Mouse (Mus musculus) limb, embryonic 15.5 days (tissue): ENCODE data around the gene Aplf. TPM values are rescaled to one million over a fixed set of nuclear protein-coding genes. Genes with fewer than 3 reads are reported as not detected.

Source experiments
- ATAC-seq: fragments of 200-750 bp; cut with Nextera tagmentation; 2 replicates; pipeline ENCODE4 v1.8.0; 2017; ENCODE audit warnings: low read depth, moderate TSS enrichment; ENCODE audit not compliant: insufficient number of reproducible peaks, low FRiP score, low TSS enrichment
- H3K27ac ChIP-seq: fragments of 300-500 bp; sonication (generic); 2 replicates; pipeline ENCODE4 v1.5.1; 2015; ENCODE audit warnings: moderate library complexity, mild to moderate bottlenecking, inconsistent platforms
- H3K27me3 ChIP-seq: fragments of 300-500 bp; sonication (generic); 2 replicates; pipeline ENCODE4 v1.6.1; 2015; ENCODE audit warnings: inconsistent platforms
- H3K36me3 ChIP-seq: fragments of 300-500 bp; sonication (generic); 2 replicates; pipeline ENCODE4 v1.6.1; 2015; ENCODE audit warnings: inconsistent platforms
- H3K4me1 ChIP-seq: fragments of 300-500 bp; sonication (generic); 2 replicates; pipeline ENCODE4 v1.6.1; 2015; ENCODE audit warnings: inconsistent platforms
- H3K4me2 ChIP-seq: fragments of 300-500 bp; sonication (generic); 2 replicates; pipeline ENCODE4 v1.6.1; 2015; ENCODE audit warnings: mild to moderate bottlenecking, inconsistent platforms
- H3K4me3 ChIP-seq: fragments of 300-500 bp; sonication (generic); 2 replicates; pipeline ENCODE4 v1.5.1; 2015; ENCODE audit warnings: mild to moderate bottlenecking, inconsistent platforms
- H3K9ac ChIP-seq: fragments of 300-500 bp; sonication (generic); 2 replicates; pipeline ENCODE4 v1.6.1; 2015; ENCODE audit warnings: inconsistent platforms
- H3K9me3 ChIP-seq: fragments of 300-500 bp; sonication (generic); 2 replicates; pipeline ENCODE4 v1.6.1; 2016; ENCODE audit warnings: inconsistent platforms
- WGBS: fragments of 180-500 bp; shearing (Covaris S2); methylation state at CpG from one replicate; pipeline ENCODE4 v1.1.7; 2015; 5-methylcytosine and 5-hydroxymethylcytosine counted together
- polyA plus RNA-seq: library from polyadenylated mRNA; unstranded; fragments of >200 nt; fragmentation: Nextera tagmentation; extraction: Ambion mirVana; gene quantifications from 2 replicates; pipeline ENCODE4 v1.2.1, GENCODE M21; 2015

Aplf gene
- polyA plus RNA-seq, result 14.9 and 15.1 TPM in 2 replicates

GRCm38 (mm10) chr6:87671771-87672517, at the start of gene Aplf:
Gene Aplf, minus strand, starts transcription at chr6:87672193.
- ATAC-seq, result peak; percentile 100
- Histone ChIP-seq H3K36me3 (no peaks in the 10 kb centered on the region), H3K9me3 (no peaks in the 10 kb centered on the region), H3K9ac (peak within 1 kb of the TSS; percentile 47), H3K4me1 (peaks cover 19% of the 10 kb centered on the region), H3K27ac (peak within 1 kb of the TSS; percentile 74), H3K4me3 (peak within 1 kb of the TSS; percentile 60), H3K27me3 (no peaks in the 10 kb centered on the region), H3K4me2 (peak within 1 kb of the TSS; percentile 80)
- 1% methylated on average over 33 of the region's 33 CpGs for WGBS

GRCm38 (mm10) chr6:87714091-87714490, 42.1 kb upstream of the Aplf start:
- H3K4me2 ChIP-seq, result no peak overlapping the region
- no peaks in the 10 kb centered on the region for H3K36me3 ChIP-seq
- no peaks in the 10 kb centered on the region for H3K27me3 ChIP-seq
- H3K4me3 ChIP-seq, result no peak overlapping the region
- no peak for ATAC-seq
- no peak overlapping the region for H3K9ac ChIP-seq
- H3K4me1 ChIP-seq, result no peaks in the 10 kb centered on the region
- H3K9me3 ChIP-seq, result no peaks in the 10 kb centered on the region
- WGBS, result 78% methylated on average over 4 of the region's 4 CpGs
- H3K27ac ChIP-seq, result no peak overlapping the region

GRCm38 (mm10) chr6:87712311-87712710, 40.3 kb upstream of the Aplf start:
- WGBS, result 85% methylated on average over 4 of the region's 4 CpGs
- H3K4me1 ChIP-seq, result no peaks in the 10 kb centered on the region
- no peaks in the 10 kb centered on the region for H3K9me3 ChIP-seq
- H3K27ac ChIP-seq, result no peak overlapping the region
- no peak overlapping the region for H3K9ac ChIP-seq
- no peak overlapping the region for H3K4me3 ChIP-seq
- ATAC-seq, result no peak
- H3K27me3 ChIP-seq, result no peaks in the 10 kb centered on the region
- H3K36me3 ChIP-seq, result no peaks in the 10 kb centered on the region
- no peak overlapping the region for H3K4me2 ChIP-seq

GRCm38 (mm10) chr6:87706246-87706645, 34.3 kb upstream of the Aplf start:
- no peak overlapping the region for H3K27ac ChIP-seq
- no peak overlapping the region for H3K4me2 ChIP-seq
- H3K9me3 ChIP-seq, result no peaks in the 10 kb centered on the region
- H3K36me3 ChIP-seq, result no peaks in the 10 kb centered on the region
- no peak overlapping the region for H3K9ac ChIP-seq
- no peaks in the 10 kb centered on the region for H3K27me3 ChIP-seq
- WGBS, result 41% methylated on average over 3 of the region's 3 CpGs
- ATAC-seq, result no peak
- H3K4me1 ChIP-seq, result no peaks in the 10 kb centered on the region
- no peak overlapping the region for H3K4me3 ChIP-seq

GRCm38 (mm10) chr6:87696544-87696943, 24.6 kb upstream of the Aplf start:
- no peaks in the 10 kb centered on the region for H3K4me1 ChIP-seq
- H3K9me3 ChIP-seq, result no peaks in the 10 kb centered on the region
- WGBS, result 93% methylated on average over 4 of the region's 4 CpGs
- H3K27ac ChIP-seq, result no peak overlapping the region
- H3K27me3 ChIP-seq, result no peaks in the 10 kb centered on the region
- ATAC-seq, result no peak
- no peaks in the 10 kb centered on the region for H3K36me3 ChIP-seq
- no peak overlapping the region for H3K4me3 ChIP-seq
- no peak overlapping the region for H3K4me2 ChIP-seq
- no peak overlapping the region for H3K9ac ChIP-seq

GRCm38 (mm10) chr6:87695947-87696346, 24.0 kb upstream of the Aplf start:
- Histone ChIP-seq H3K4me3 (no peak overlapping the region), H3K27ac (no peak overlapping the region), H3K9ac (no peak overlapping the region), H3K9me3 (no peaks in the 10 kb centered on the region), H3K4me1 (no peaks in the 10 kb centered on the region), H3K4me2 (no peak overlapping the region), H3K36me3 (no peaks in the 10 kb centered on the region), H3K27me3 (no peaks in the 10 kb centered on the region)
- 77% methylated on average over 3 of the region's 3 CpGs for WGBS
- ATAC-seq, result no peak

- H3K27me3 ChIP-seq, result no peaks in the 10 kb centered on the region
- ATAC-seq, result no peak
- H3K9ac ChIP-seq, result no peak overlapping the region
- no peak overlapping the region for H3K4me2 ChIP-seq
- 59% methylated on average over 3 of the region's 3 CpGs for WGBS
- H3K4me1 ChIP-seq, result no peaks in the 10 kb centered on the region
- no peaks in the 10 kb centered on the region for H3K9me3 ChIP-seq
- no peaks in the 10 kb centered on the region for H3K36me3 ChIP-seq
- no peak overlapping the region for H3K4me3 ChIP-seq
- H3K27ac ChIP-seq, result no peak overlapping the region
These were observed 8.4 kb upstream of the Aplf start for GRCm38 (mm10) chr6:87680418-87680817.

- ATAC-seq, result no peak
- Histone ChIP-seq H3K4me2 (peak overlapping the region; percentile 80), H3K27me3 (no peaks in the 10 kb centered on the region), H3K4me3 (peak overlapping the region; percentile 60), H3K9me3 (no peaks in the 10 kb centered on the region), H3K4me1 (peaks cover 19% of the 10 kb centered on the region), H3K9ac (no peak overlapping the region; the same call in 1 of the 2 replicates), H3K27ac (peak overlapping the region; percentile 69), H3K36me3 (no peaks in the 10 kb centered on the region)
- 45% methylated on average over 4 of the region's 4 CpGs for WGBS
These were observed 668 bp upstream of the Aplf start for GRCm38 (mm10) chr6:87672661-87673060.

GRCm38 (mm10) chr6:87671353-87671752, 640 bp downstream of the Aplf start:
- Histone ChIP-seq H3K27me3 (no peaks in the 10 kb centered on the region), H3K4me2 (peak overlapping the region; percentile 80), H3K4me3 (peak overlapping the region; percentile 60), H3K27ac (peak overlapping the region; percentile 74), H3K36me3 (no peaks in the 10 kb centered on the region), H3K9ac (peak overlapping the region; percentile 47), H3K4me1 (peaks cover 19% of the 10 kb centered on the region), H3K9me3 (no peaks in the 10 kb centered on the region)
- WGBS, result 4% methylated on average over 8 of the region's 8 CpGs
- no peak for ATAC-seq

GRCm38 (mm10) chr6:87669894-87670588, 2.0 kb downstream of the Aplf start:
- H3K27ac ChIP-seq, result no peak overlapping the region
- H3K9ac ChIP-seq, result no peak overlapping the region
- no peaks in the 10 kb centered on the region for H3K9me3 ChIP-seq
- H3K36me3 ChIP-seq, result 0 out of 2 replicates have a peak, but pooled peaks cover 2% of the 10 kb centered on the region
- H3K4me2 ChIP-seq, result no peak overlapping the region
- WGBS, result 39% methylated on average over 7 of the region's 7 CpGs
- no peaks in the 10 kb centered on the region for H3K27me3 ChIP-seq
- H3K4me1 ChIP-seq, result peaks cover 19% of the 10 kb centered on the region
- peak overlapping the region; percentile 7; the same call in 1 of the 2 replicates for H3K4me3 ChIP-seq
- no peak for ATAC-seq

GRCm38 (mm10) chr6:87668733-87669132, 3.3 kb downstream of the Aplf start:
- no peaks in the 10 kb centered on the region for H3K27me3 ChIP-seq
- peaks cover 19% of the 10 kb centered on the region for H3K4me1 ChIP-seq
- no peaks in the 10 kb centered on the region for H3K9me3 ChIP-seq
- no peak overlapping the region for H3K4me2 ChIP-seq
- WGBS, result 77% methylated on average over 3 of the region's 3 CpGs
- H3K9ac ChIP-seq, result no peak overlapping the region
- H3K4me3 ChIP-seq, result no peak overlapping the region
- 0 out of 2 replicates have a peak, but pooled peaks cover 2% of the 10 kb centered on the region for H3K36me3 ChIP-seq
- H3K27ac ChIP-seq, result no peak overlapping the region
- no peak for ATAC-seq

- peaks cover 18% of the 10 kb centered on the region for H3K4me1 ChIP-seq
These were observed 4.2 kb downstream of the Aplf start for GRCm38 (mm10) chr6:87667804-87668203.

More at GRCm38 (mm10) chr6:87667804-87668203, 4.2 kb downstream of the Aplf start:
- no peak overlapping the region for H3K4me2 ChIP-seq
- no peak overlapping the region for H3K27ac ChIP-seq
- no peaks in the 10 kb centered on the region for H3K27me3 ChIP-seq
- H3K9ac ChIP-seq, result no peak overlapping the region
- H3K36me3 ChIP-seq, result 0 out of 2 replicates have a peak, but pooled peaks cover 2% of the 10 kb centered on the region
- H3K4me3 ChIP-seq, result no peak overlapping the region
- ATAC-seq, result no peak
- 89% methylated on average over 8 of the region's 8 CpGs for WGBS
- no peaks in the 10 kb centered on the region for H3K9me3 ChIP-seq
